Mouse (Mus musculus) midbrain, embryonic 13.5 days (tissue): ENCODE data around the gene Adamtsl2. TPM values are rescaled to one million over a fixed set of nuclear protein-coding genes. Genes with fewer than 3 reads are reported as not detected.

ENCODE experiments used
- ATAC-seq: fragments of 200-750 bp; cut with Nextera tagmentation; 2 replicates; pipeline ENCODE4 v1.8.0; 2017; ENCODE audit warnings: mild to moderate bottlenecking, moderate TSS enrichment, moderate library complexity
- H3K27ac ChIP-seq: fragments of 300-500 bp; sonication (generic); 2 replicates; pipeline ENCODE4 v1.5.1; 2015; ENCODE audit warnings: inconsistent platforms, mild to moderate bottlenecking, moderate library complexity
- H3K27me3 ChIP-seq: fragments of 300-500 bp; sonication (generic); 2 replicates; pipeline ENCODE4 v1.6.1; 2015; ENCODE audit warnings: mild to moderate bottlenecking, inconsistent platforms
- H3K36me3 ChIP-seq: fragments of 300-500 bp; sonication (generic); 2 replicates; pipeline ENCODE4 v1.6.1; 2015; ENCODE audit warnings: mild to moderate bottlenecking, inconsistent platforms
- H3K4me1 ChIP-seq: fragments of 300-500 bp; sonication (generic); replicated peaks from 2 replicates; pipeline ENCODE4 v1.6.1; 2015; ENCODE audit warnings: inconsistent platforms
- H3K4me2 ChIP-seq: fragments of 300-500 bp; sonication (generic); replicated peaks from 2 replicates; pipeline ENCODE4 v1.6.1; 2015; ENCODE audit warnings: moderate library complexity, mild to moderate bottlenecking, inconsistent platforms
- H3K4me3 ChIP-seq: fragments of 300-500 bp; sonication (generic); replicated peaks from 2 replicates; pipeline ENCODE4 v1.5.1; 2015; ENCODE audit warnings: mild to moderate bottlenecking, inconsistent platforms
- H3K9ac ChIP-seq: fragments of 300-500 bp; sonication (generic); replicated peaks from 2 replicates; pipeline ENCODE4 v1.6.1; 2015; ENCODE audit warnings: mild to moderate bottlenecking, inconsistent platforms
- H3K9me3 ChIP-seq: fragments of 300-500 bp; sonication (generic); 2 replicates; pipeline ENCODE4 v1.6.1; 2016; ENCODE audit warnings: mild to moderate bottlenecking, inconsistent platforms
- WGBS: fragments of 180-500 bp; shearing (Covaris S2); methylation state at CpG from one replicate; pipeline ENCODE4 v1.1.7; 2015; 5-methylcytosine and 5-hydroxymethylcytosine counted together
- polyA plus RNA-seq: library from polyadenylated mRNA; unstranded; fragments of >200 nt; fragmentation: Nextera tagmentation; extraction: Ambion mirVana; gene quantifications from 2 replicates; pipeline ENCODE4 v1.2.1, GENCODE M21; 2015

Gene Adamtsl2
- polyA plus RNA-seq, 1 experiment from 2014 or later: 6.9 TPM

- Histone ChIP-seq H3K9ac (no peak overlapping the region), H3K36me3 (no peaks in the 10 kb centered on the region), H3K27ac (no peak overlapping the region), H3K4me3 (no peak overlapping the region), H3K9me3 (no peaks in the 10 kb centered on the region), H3K4me1 (peaks cover 26% of the 10 kb centered on the region), H3K27me3 (no peaks in the 10 kb centered on the region), H3K4me2 (no peak overlapping the region)
- ATAC-seq: no peak
- 62% methylated on average over 10 of the region's 10 CpGs for WGBS
Observed at GRCm38 (mm10) chr2:27077655-27078244, 1.4 kb upstream of the Adamtsl2 start.

GRCm38 (mm10) chr2:27078312-27078711, 867 bp upstream of the Adamtsl2 start:
- Histone ChIP-seq H3K9ac (no peak overlapping the region), H3K36me3 (no peaks in the 10 kb centered on the region), H3K9me3 (no peaks in the 10 kb centered on the region), H3K4me3 (no peak overlapping the region), H3K4me1 (peaks cover 26% of the 10 kb centered on the region), H3K27ac (no peak overlapping the region), H3K27me3 (no peaks in the 10 kb centered on the region), H3K4me2 (no peak overlapping the region)
- 25% methylated on average over 2 of the region's 2 CpGs for WGBS
- ATAC-seq: no peak

- Histone ChIP-seq H3K4me2 (peak overlapping the region; percentile 33), H3K27me3 (no peaks in the 10 kb centered on the region), H3K36me3 (no peaks in the 10 kb centered on the region), H3K9me3 (no peaks in the 10 kb centered on the region), H3K4me3 (no peak overlapping the region; the same call in 1 of the 2 replicates), H3K27ac (peak overlapping the region; percentile 71), H3K9ac (0 out of 2 replicates have a peak overlapping the region, but pooled peaks have one; percentile 3), H3K4me1 (peaks cover 26% of the 10 kb centered on the region)
- whole genome bisulfite sequencing: 70% methylated on average over 2 of the region's 2 CpGs
- peak; percentile 72 for ATAC-seq
Observed at GRCm38 (mm10) chr2:27079649-27080048, 470 bp downstream of the Adamtsl2 start.

- no peak overlapping the region for H3K9ac ChIP-seq
Observed at GRCm38 (mm10) chr2:27083761-27084475, 4.7 kb downstream of the Adamtsl2 start.

GRCm38 (mm10) chr2:27084963-27085362, 5.8 kb downstream of the Adamtsl2 start:
- H3K4me1 ChIP-seq: peaks cover 4% of the 10 kb centered on the region
- no peaks in the 10 kb centered on the region for H3K36me3 ChIP-seq
- H3K27me3 ChIP-seq: no peaks in the 10 kb centered on the region
- H3K4me3 ChIP-seq: no peak overlapping the region
- no peak overlapping the region for H3K4me2 ChIP-seq
- ATAC-seq: no peak
- H3K9me3 ChIP-seq: no peaks in the 10 kb centered on the region
- no peak overlapping the region for H3K27ac ChIP-seq
- H3K9ac ChIP-seq: no peak overlapping the region
- 58% methylated on average over 8 of the region's 8 CpGs for WGBS

More at GRCm38 (mm10) chr2:27083761-27084475, 4.7 kb downstream of the Adamtsl2 start:
- no peak overlapping the region for H3K4me3 ChIP-seq
- no peak overlapping the region for H3K4me2 ChIP-seq
- 86% methylated on average over 12 of the region's 12 CpGs for WGBS
- peaks cover 15% of the 10 kb centered on the region for H3K4me1 ChIP-seq
- no peak overlapping the region for H3K27ac ChIP-seq
- H3K27me3 ChIP-seq: no peaks in the 10 kb centered on the region
- no peaks in the 10 kb centered on the region for H3K9me3 ChIP-seq
- no peaks in the 10 kb centered on the region for H3K36me3 ChIP-seq
- ATAC-seq: no peak

- no peaks in the 10 kb centered on the region for H3K9me3 ChIP-seq
- H3K36me3 ChIP-seq: no peaks in the 10 kb centered on the region
- no peak overlapping the region for H3K4me3 ChIP-seq
- 57% methylated on average over 2 of the region's 2 CpGs for WGBS
- no peaks in the 10 kb centered on the region for H3K27me3 ChIP-seq
- H3K4me2 ChIP-seq: no peak overlapping the region
- no peaks in the 10 kb centered on the region for H3K4me1 ChIP-seq
- ATAC-seq: no peak
- no peak overlapping the region for H3K9ac ChIP-seq
- no peak overlapping the region for H3K27ac ChIP-seq
Observed at GRCm38 (mm10) chr2:27085801-27086200, 6.6 kb downstream of the Adamtsl2 start.

GRCm38 (mm10) chr2:27086483-27087010, 7.4 kb downstream of the Adamtsl2 start:
- ATAC-seq: no peak
- Histone ChIP-seq H3K27me3 (no peaks in the 10 kb centered on the region), H3K9me3 (no peaks in the 10 kb centered on the region), H3K9ac (no peak overlapping the region), H3K4me3 (no peak overlapping the region), H3K4me2 (no peak overlapping the region), H3K36me3 (no peaks in the 10 kb centered on the region), H3K27ac (no peak overlapping the region), H3K4me1 (no peaks in the 10 kb centered on the region)
- 89% methylated on average over 4 of the region's 4 CpGs for WGBS

GRCm38 (mm10) chr2:27087581-27087980, 8.4 kb downstream of the Adamtsl2 start:
- Histone ChIP-seq H3K9ac (no peak overlapping the region), H3K4me2 (no peak overlapping the region), H3K4me1 (no peaks in the 10 kb centered on the region), H3K4me3 (no peak overlapping the region), H3K27ac (no peak overlapping the region), H3K36me3 (no peaks in the 10 kb centered on the region), H3K9me3 (no peaks in the 10 kb centered on the region), H3K27me3 (no peaks in the 10 kb centered on the region)
- 89% methylated on average over 5 of the region's 5 CpGs for WGBS
- no peak for ATAC-seq

GRCm38 (mm10) chr2:27088071-27088644, 9.0 kb downstream of the Adamtsl2 start:
- H3K4me3 ChIP-seq: no peak overlapping the region
- no peaks in the 10 kb centered on the region for H3K27me3 ChIP-seq
- no peaks in the 10 kb centered on the region for H3K4me1 ChIP-seq
- no peak overlapping the region for H3K4me2 ChIP-seq
- ATAC-seq: no peak
- H3K36me3 ChIP-seq: no peaks in the 10 kb centered on the region
- no peaks in the 10 kb centered on the region for H3K9me3 ChIP-seq
- 82% methylated on average over 17 of the region's 18 CpGs for WGBS
- H3K9ac ChIP-seq: peak overlapping the region; percentile 10; the same call in 1 of the 2 replicates
- no peak overlapping the region for H3K27ac ChIP-seq

GRCm38 (mm10) chr2:27088700-27089099, 9.5 kb downstream of the Adamtsl2 start:
- Histone ChIP-seq H3K4me1 (no peaks in the 10 kb centered on the region), H3K9me3 (no peaks in the 10 kb centered on the region), H3K4me2 (no peak overlapping the region), H3K4me3 (no peak overlapping the region), H3K27me3 (no peaks in the 10 kb centered on the region), H3K36me3 (no peaks in the 10 kb centered on the region), H3K27ac (no peak overlapping the region), H3K9ac (no peak overlapping the region)
- no peak for ATAC-seq
- whole genome bisulfite sequencing: 78% methylated on average over 5 of the region's 5 CpGs

- Histone ChIP-seq H3K4me2 (no peak overlapping the region), H3K4me1 (no peaks in the 10 kb centered on the region), H3K36me3 (no peaks in the 10 kb centered on the region), H3K27me3 (no peaks in the 10 kb centered on the region), H3K4me3 (no peak overlapping the region), H3K9me3 (no peaks in the 10 kb centered on the region), H3K27ac (no peak overlapping the region), H3K9ac (no peak overlapping the region)
- WGBS: 82% methylated on average over 1 of the region's 1 CpGs
- ATAC-seq: no peak
Observed at GRCm38 (mm10) chr2:27089238-27089637, 10.1 kb downstream of the Adamtsl2 start.

- H3K4me1 ChIP-seq: peaks cover 18% of the 10 kb centered on the region
- no peaks in the 10 kb centered on the region for H3K27me3 ChIP-seq
- H3K9me3 ChIP-seq: no peaks in the 10 kb centered on the region
- no peak for ATAC-seq
- no peak overlapping the region for H3K4me2 ChIP-seq
- no peak overlapping the region for H3K27ac ChIP-seq
- H3K36me3 ChIP-seq: no peaks in the 10 kb centered on the region
- no peak overlapping the region for H3K4me3 ChIP-seq
- WGBS: 96% methylated on average over 7 of the region's 7 CpGs
- H3K9ac ChIP-seq: no peak overlapping the region
Observed at GRCm38 (mm10) chr2:27095178-27095577, 16.0 kb downstream of the Adamtsl2 start.
